Mouse (Mus musculus) spleen, adult 10 weeks (tissue): ENCODE data around the gene Wwtr1. TPM values are rescaled to one million over a fixed set of nuclear protein-coding genes. Genes with fewer than 3 reads are reported as not detected.

Experiments
- polyA plus RNA-seq: library from polyadenylated mRNA; stranded (reverse); fragments of 350-450 nt; fragmentation: Illumina TruSeq; extraction: RNeasy Lipid Tissue Mini Kit (QIAGEN cat#74804); gene quantifications from one replicate; pipeline ENCODE4 v1.2.3, GENCODE M21; 2015; ENCODE audit warnings: low replicate concordance; ENCODE audit not compliant: insufficient read depth

Gene Wwtr1
- polyA plus RNA-seq = 10.6 TPM

GRCm38 (mm10) chr3:57575660-57576055 lies at the start of gene Wwtr1:
TSS of gene Wwtr1 (minus strand) at chr3:57575910.

DNA sequence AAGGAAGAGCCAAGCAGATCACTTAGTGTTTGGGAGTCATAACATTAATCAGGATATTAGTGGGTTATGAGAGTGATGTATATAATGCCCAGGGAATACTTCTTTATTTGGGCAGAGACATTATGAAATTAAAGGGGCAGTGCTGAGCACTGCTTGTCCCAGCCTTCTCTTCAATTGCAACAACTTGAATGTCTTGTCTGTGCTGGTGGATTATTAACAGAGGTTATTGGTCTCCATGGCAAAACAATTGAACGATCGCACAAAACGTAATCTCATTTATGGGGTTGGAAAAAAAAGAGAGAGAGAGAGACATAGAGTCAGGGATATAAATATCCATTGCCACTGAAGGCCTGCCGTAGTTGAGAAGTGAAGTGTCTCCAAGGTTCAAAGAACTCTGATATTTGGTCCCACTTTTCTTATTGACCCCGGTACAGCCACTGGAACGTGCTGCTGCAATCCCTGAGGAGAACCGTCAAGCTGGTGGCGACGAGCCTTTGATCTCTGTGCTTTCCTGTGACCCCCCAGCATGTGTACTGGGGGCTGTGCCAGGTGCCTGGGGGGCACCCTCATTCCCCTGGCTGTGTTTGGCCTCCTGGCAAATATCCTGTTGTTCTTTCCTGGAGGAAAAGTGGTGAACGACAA lies 150.5 kb downstream of the Wwtr1 start, which contains the start of gene Tm4sf4:
Tm4sf4 (plus strand) TSS at position 226 of the 642 bp plus-strand sequence.

Other genes with a start within 250 kb of the Wwtr1 start
- gene Tm4sf4, start 150.6 kb downstream of the Wwtr1 start, polyA plus RNA-seq = not detected
- gene Commd2, start 75.8 kb upstream of the Wwtr1 start, polyA plus RNA-seq = 46.0 TPM
- gene Ankub1, start 116.9 kb upstream of the Wwtr1 start, polyA plus RNA-seq = 0.46 TPM
- gene Rnf13, start 160.2 kb upstream of the Wwtr1 start, polyA plus RNA-seq = 91.6 TPM